Mouse (Mus musculus): ENCODE measurements around the gene Ppcs. TPM values are rescaled to one million over a fixed set of nuclear protein-coding genes. Genes with fewer than 3 reads are reported as not detected.

Gene Ppcs
- polyA plus RNA-seq, 1 experiment from 2014 or later: 27.5 TPM

- DNase-seq (ENCODE audit: low spot score): no peak
- H3K27me3 ChIP-seq (ENCODE audit: low read depth, poor library complexity, severe bottlenecking): 0 out of 2 replicates have a peak, but pooled peaks cover 4% of the 10 kb centered on the region
- WGBS: 84% methylated on average over 6 of the region's 6 CpGs
- H3K36me3 ChIP-seq: no peaks in the 10 kb centered on the region
- H3K4me3 ChIP-seq: no peak overlapping the region
- 0 out of 2 replicates have a peak, but pooled peaks cover 2% of the 10 kb centered on the region for H3K9me3 ChIP-seq (replicated peaks)
- H3K4me1 ChIP-seq: peaks cover 25% of the 10 kb centered on the region
- H3K27ac ChIP-seq (replicated peaks): no peak overlapping the region
These were observed 9.4 kb downstream of the Ppcs start for GRCm38 (mm10) chr4:119412791-119413190.

GRCm38 (mm10) chr4:119411877-119412650, 10.2 kb downstream of the Ppcs start:
- peaks cover 25% of the 10 kb centered on the region for H3K4me1 ChIP-seq
- H3K27ac ChIP-seq (replicated peaks): no peak overlapping the region
- 0 out of 2 replicates have a peak, but pooled peaks cover 4% of the 10 kb centered on the region for H3K9me3 ChIP-seq (replicated peaks)
- no peak for DNase-seq (ENCODE audit: low spot score)
- H3K36me3 ChIP-seq: no peaks in the 10 kb centered on the region
- WGBS: 81% methylated on average over 12 of the region's 12 CpGs
- H3K27me3 ChIP-seq (ENCODE audit: low read depth, poor library complexity, severe bottlenecking): 0 out of 2 replicates have a peak, but pooled peaks cover 4% of the 10 kb centered on the region
- H3K4me3 ChIP-seq: no peak overlapping the region

GRCm38 (mm10) chr4:119403431-119403830, 18.8 kb downstream of the Ppcs start:
- DNase-seq (ENCODE audit: low spot score): no peak
- WGBS: 78% methylated on average over 2 of the region's 2 CpGs
- H3K27ac ChIP-seq (replicated peaks): no peak overlapping the region

GRCm38 (mm10) chr4:119400896-119401295, 21.3 kb downstream of the Ppcs start:
- Histone ChIP-seq H3K4me3 (no peak overlapping the region), H3K27me3 (ENCODE audit: low read depth, poor library complexity, severe bottlenecking) (no peaks in the 10 kb centered on the region), H3K4me1 (no peaks in the 10 kb centered on the region), H3K36me3 (peaks cover 27% of the 10 kb centered on the region), H3K9me3 (replicated peaks) (peaks cover 14% of the 10 kb centered on the region; the same call in 1 of the 2 replicates), H3K27ac (replicated peaks) (no peak overlapping the region)
- DNase-seq (ENCODE audit: low spot score): no peak
- WGBS: 71% methylated on average over 7 of the region's 7 CpGs

More at GRCm38 (mm10) chr4:119403431-119403830, 18.8 kb downstream of the Ppcs start:
- Histone ChIP-seq H3K4me3 (no peak overlapping the region), H3K36me3 (peaks cover 24% of the 10 kb centered on the region), H3K27me3 (ENCODE audit: low read depth, poor library complexity, severe bottlenecking) (no peaks in the 10 kb centered on the region), H3K9me3 (replicated peaks) (peaks cover 18% of the 10 kb centered on the region; the same call in 1 of the 2 replicates), H3K4me1 (no peaks in the 10 kb centered on the region)

- Histone ChIP-seq H3K27ac (replicated peaks) (no peak overlapping the region), H3K27me3 (ENCODE audit: low read depth, poor library complexity, severe bottlenecking) (no peaks in the 10 kb centered on the region), H3K36me3 (peaks cover 24% of the 10 kb centered on the region), H3K9me3 (replicated peaks) (peaks cover 14% of the 10 kb centered on the region; the same call in 1 of the 2 replicates), H3K4me1 (no peaks in the 10 kb centered on the region), H3K4me3 (no peak overlapping the region)
- 84% methylated on average over 7 of the region's 7 CpGs for WGBS
- no peak for DNase-seq (ENCODE audit: low spot score)
These were observed 23.5 kb downstream of the Ppcs start for GRCm38 (mm10) chr4:119398751-119399150.

GRCm38 (mm10) chr4:119390369-119390768, 31.9 kb downstream of the Ppcs start:
- Histone ChIP-seq H3K27me3 (ENCODE audit: low read depth, poor library complexity, severe bottlenecking) (no peaks in the 10 kb centered on the region), H3K27ac (replicated peaks) (no peak overlapping the region), H3K4me3 (no peak overlapping the region), H3K4me1 (no peaks in the 10 kb centered on the region), H3K9me3 (replicated peaks) (no peaks in the 10 kb centered on the region; the same call in 1 of the 2 replicates), H3K36me3 (0 out of 2 replicates have a peak, but pooled peaks cover 3% of the 10 kb centered on the region)
- DNase-seq (ENCODE audit: low spot score): peak; percentile 30
- WGBS: 93% methylated on average over 1 of the region's 1 CpGs

- no peaks in the 10 kb centered on the region; the same call in 1 of the 2 replicates for H3K9me3 ChIP-seq (replicated peaks)
- H3K27ac ChIP-seq (replicated peaks): no peak overlapping the region
- H3K36me3 ChIP-seq: 0 out of 2 replicates have a peak, but pooled peaks cover 3% of the 10 kb centered on the region
- WGBS: 72% methylated on average over 3 of the region's 3 CpGs
- no peak for DNase-seq (ENCODE audit: low spot score)
- H3K4me1 ChIP-seq: no peaks in the 10 kb centered on the region
- H3K27me3 ChIP-seq (ENCODE audit: low read depth, poor library complexity, severe bottlenecking): no peaks in the 10 kb centered on the region
- H3K4me3 ChIP-seq: no peak overlapping the region
These were observed 33.0 kb downstream of the Ppcs start for GRCm38 (mm10) chr4:119389184-119389583.

- Histone ChIP-seq H3K4me3 (no peak overlapping the region), H3K36me3 (no peaks in the 10 kb centered on the region), H3K27me3 (ENCODE audit: low read depth, poor library complexity, severe bottlenecking) (no peaks in the 10 kb centered on the region), H3K27ac (replicated peaks) (no peak overlapping the region), H3K9me3 (replicated peaks) (no peaks in the 10 kb centered on the region), H3K4me1 (no peaks in the 10 kb centered on the region)
- no peak for DNase-seq (ENCODE audit: low spot score)
- 83% methylated on average over 7 of the region's 7 CpGs for WGBS
These were observed 40.6 kb downstream of the Ppcs start for GRCm38 (mm10) chr4:119381471-119382190.

GRCm38 (mm10) chr4:119369460-119369859, 52.8 kb downstream of the Ppcs start:
- Histone ChIP-seq H3K27ac (replicated peaks) (no peak overlapping the region), H3K9me3 (replicated peaks) (no peaks in the 10 kb centered on the region), H3K4me3 (no peak overlapping the region), H3K4me1 (no peaks in the 10 kb centered on the region), H3K27me3 (ENCODE audit: low read depth, poor library complexity, severe bottlenecking) (no peaks in the 10 kb centered on the region), H3K36me3 (no peaks in the 10 kb centered on the region)
- WGBS: 86% methylated on average over 6 of the region's 6 CpGs
- DNase-seq (ENCODE audit: low spot score): no peak

Other genes starting within 250 kb of the Ppcs start
- 13.1 and 13.3 TPM in 2 replicates for gene Zfp691, start 248.2 kb downstream of the Ppcs start, polyA plus RNA-seq (2016; fragmentation: Nextera tagmentation; extraction: Ambion mirVana)
- 8.2 and 9.7 TPM in 2 replicates for gene Ermap, start 232.4 kb downstream of the Ppcs start, polyA plus RNA-seq (2016; fragmentation: Nextera tagmentation; extraction: Ambion mirVana)
- 152 and 156 TPM in 2 replicates for gene Svbp, start 227.1 kb downstream of the Ppcs start, polyA plus RNA-seq (2016; fragmentation: Nextera tagmentation; extraction: Ambion mirVana)
- 0.09 TPM in 1 of 2 replicates, not detected in the other for gene Tmem269, start 204.2 kb downstream of the Ppcs start, polyA plus RNA-seq (2016; fragmentation: Nextera tagmentation; extraction: Ambion mirVana)
- 37.3 and 41.3 TPM in 2 replicates for gene AU022252, start 189.7 kb downstream of the Ppcs start, polyA plus RNA-seq (2016; fragmentation: Nextera tagmentation; extraction: Ambion mirVana)
- gene P3h1, start 189.5 kb downstream of the Ppcs start, polyA plus RNA-seq (2016; fragmentation: Nextera tagmentation; extraction: Ambion mirVana): 15.9 and 19.1 TPM in 2 replicates
- gene Cldn19, start 167.0 kb downstream of the Ppcs start, polyA plus RNA-seq (2016; fragmentation: Nextera tagmentation; extraction: Ambion mirVana): 0.12 and 0.17 TPM in 2 replicates
- 1,019 and 1,063 TPM in 2 replicates for gene Ybx1, start 127.8 kb downstream of the Ppcs start, polyA plus RNA-seq (2016; fragmentation: Nextera tagmentation; extraction: Ambion mirVana)
- 133 and 150 TPM in 2 replicates for gene Ppih, start 101.9 kb downstream of the Ppcs start, polyA plus RNA-seq (2016; fragmentation: Nextera tagmentation; extraction: Ambion mirVana)
- 9.0 and 9.1 TPM in 2 replicates for gene Ccdc30, start 6.9 kb downstream of the Ppcs start, polyA plus RNA-seq (2016; fragmentation: Nextera tagmentation; extraction: Ambion mirVana)
- 0.35 TPM in 1 of 2 replicates, not detected in the other for gene Zmynd12, start 394 bp upstream of the Ppcs start, polyA plus RNA-seq (2016; fragmentation: Nextera tagmentation; extraction: Ambion mirVana)
- 3.8 and 5.0 TPM in 2 replicates for gene Rimkla, start 70.2 kb upstream of the Ppcs start, polyA plus RNA-seq (2016; fragmentation: Nextera tagmentation; extraction: Ambion mirVana)
- gene Foxj3, start 114.6 kb upstream of the Ppcs start, polyA plus RNA-seq (2016; fragmentation: Nextera tagmentation; extraction: Ambion mirVana): 18.1 and 20.1 TPM in 2 replicates
- 2.7 and 2.8 TPM in 2 replicates for gene Frg2f1, start 117.1 kb upstream of the Ppcs start, polyA plus RNA-seq (2016; fragmentation: Nextera tagmentation; extraction: Ambion mirVana)
- gene Guca2a, start 215.3 kb upstream of the Ppcs start, polyA plus RNA-seq (2016; fragmentation: Nextera tagmentation; extraction: Ambion mirVana): not detected in 2 replicates
- gene Guca2b, start 236.5 kb upstream of the Ppcs start, polyA plus RNA-seq (2016; fragmentation: Nextera tagmentation; extraction: Ambion mirVana): not detected in 2 replicates

All from midbrain, embryonic 10.5 days (tissue).